Mouse (Mus musculus): ENCODE data around the gene Teddm3.
"Not testable (repeated sequence)": the region's sequence is repeated elsewhere in the genome, so short reads cannot be mapped to it uniquely, and the experiment has no call there.

Gene Teddm3

GRCm38 (mm10) chr16:21153900-21154299 lies at the start of gene Teddm3:
Gene Teddm3 (minus strand): TSS chr16:21154000.
- not testable (repeated sequence) for DNase-seq (ENCODE audit: low spot score)

- no peak for DNase-seq (ENCODE audit: low spot score)
Measured at GRCm38 (mm10) chr16:21202731-21203130, 48.9 kb upstream of the Teddm3 start.

- DNase-seq (ENCODE audit: low spot score): no peak
Measured at GRCm38 (mm10) chr16:21199426-21199825, 45.6 kb upstream of the Teddm3 start.

- no peak for DNase-seq (ENCODE audit: low spot score)
Measured at GRCm38 (mm10) chr16:21198529-21198928, 44.7 kb upstream of the Teddm3 start.

GRCm38 (mm10) chr16:21198006-21198405 lies 44.2 kb upstream of the Teddm3 start:
- DNase-seq (ENCODE audit: low spot score): no peak

GRCm38 (mm10) chr16:21197542-21197941 lies 43.7 kb upstream of the Teddm3 start:
- DNase-seq (ENCODE audit: low spot score): no peak

- no peak for DNase-seq (ENCODE audit: low spot score)
Measured at GRCm38 (mm10) chr16:21196576-21196975, 42.8 kb upstream of the Teddm3 start.

GRCm38 (mm10) chr16:21195260-21195866 lies 41.6 kb upstream of the Teddm3 start:
- no peak for DNase-seq (ENCODE audit: low spot score)

- DNase-seq (ENCODE audit: low spot score): no peak
Measured at GRCm38 (mm10) chr16:21194182-21194581, 40.4 kb upstream of the Teddm3 start.

GRCm38 (mm10) chr16:21192509-21193354 lies 38.9 kb upstream of the Teddm3 start:
- DNase-seq (ENCODE audit: low spot score): no peak

GRCm38 (mm10) chr16:21191569-21191968 lies 37.8 kb upstream of the Teddm3 start:
- DNase-seq (ENCODE audit: low spot score): no peak

GRCm38 (mm10) chr16:21188345-21188744 lies 34.5 kb upstream of the Teddm3 start:
- no peak for DNase-seq (ENCODE audit: low spot score)

- no peak for DNase-seq (ENCODE audit: low spot score)
Measured at GRCm38 (mm10) chr16:21187568-21187967, 33.8 kb upstream of the Teddm3 start.

- DNase-seq (ENCODE audit: low spot score): no peak
Measured at GRCm38 (mm10) chr16:21184697-21185096, 30.9 kb upstream of the Teddm3 start.

GRCm38 (mm10) chr16:21182108-21182507 lies 28.3 kb upstream of the Teddm3 start:
- no peak for DNase-seq (ENCODE audit: low spot score)

GRCm38 (mm10) chr16:21175236-21175635 lies 21.4 kb upstream of the Teddm3 start:
- DNase-seq (ENCODE audit: low spot score): no peak

- DNase-seq (ENCODE audit: low spot score): no peak
Measured at GRCm38 (mm10) chr16:21168730-21169129, 14.9 kb upstream of the Teddm3 start.

GRCm38 (mm10) chr16:21165343-21166220 lies 11.8 kb upstream of the Teddm3 start:
- DNase-seq (ENCODE audit: low spot score): not testable (repeated sequence)

- not testable (repeated sequence) for DNase-seq (ENCODE audit: low spot score)
Measured at GRCm38 (mm10) chr16:21163423-21163822, 9.6 kb upstream of the Teddm3 start.

- DNase-seq (ENCODE audit: low spot score): not testable (repeated sequence)
Measured at GRCm38 (mm10) chr16:21159226-21159625, 5.4 kb upstream of the Teddm3 start.

GRCm38 (mm10) chr16:21156261-21156660 lies 2.5 kb upstream of the Teddm3 start:
- DNase-seq (ENCODE audit: low spot score): not testable (repeated sequence)
